In the genomic region with DNA sequence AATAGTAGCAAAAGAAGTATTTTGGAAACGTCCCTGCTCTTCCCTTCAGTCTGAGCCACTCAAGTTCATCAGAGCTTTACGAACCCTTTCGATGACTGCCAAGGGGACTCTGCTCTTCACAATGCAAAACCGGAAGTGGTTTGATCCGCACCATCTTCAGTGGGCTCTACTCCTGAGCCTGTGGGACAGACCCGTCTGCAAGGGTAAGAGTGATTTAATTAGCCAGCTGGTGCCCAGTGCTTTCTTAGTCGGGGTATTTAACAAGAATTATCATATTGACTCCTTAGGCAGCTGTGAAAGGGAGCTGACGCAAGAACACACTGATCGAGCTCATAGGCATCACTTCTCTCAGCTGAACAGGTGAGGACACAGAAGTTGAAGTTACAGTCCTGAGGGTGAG, we compare ENCODE assay signal across 24 mouse cellular contexts.
"Had no signal": no experiment of that assay in that cellular context is flagged by ENCODE, and none has a peak within 500 bp of the region (broad histone marks: within the 10 kb centered on the region; RNA-seq: fewer than 3 reads in every experiment).

No protein-coding gene starts in this region.

- ATAC-seq: intestine, embryonic 16.5 days; liver, embryonic 12.5 days had no signal

- H3K27me3 ChIP-seq: liver, embryonic 12.5 days; liver, embryonic 15.5 days; lung, embryonic 15.5 days; neural tube, embryonic 12.5 days; neural tube, embryonic 15.5 days had no signal

- H3K4me1 ChIP-seq: limb, embryonic 10.5 days; liver, embryonic 12.5 days; liver, embryonic 15.5 days; lung, embryonic 15.5 days; megakaryocyte, embryonic 14.5 days; neural tube, embryonic 12.5 days; neural tube, embryonic 15.5 days had no signal

- H3K4me3 ChIP-seq: limb, embryonic 10.5 days; limb, embryonic 13.5 days; liver, embryonic 12.5 days; liver, embryonic 15.5 days; lung, embryonic 15.5 days; megakaryocyte, embryonic 14.5 days; neural tube, embryonic 12.5 days; neural tube, embryonic 15.5 days had no signal

- H3K4me2 ChIP-seq: limb, embryonic 13.5 days; liver, embryonic 12.5 days; liver, embryonic 15.5 days; lung, embryonic 15.5 days; neural tube, embryonic 12.5 days; neural tube, embryonic 15.5 days had no signal

- H3K27ac ChIP-seq: limb, embryonic 10.5 days; limb, embryonic 13.5 days; liver, embryonic 12.5 days; liver, embryonic 15.5 days; lung, embryonic 15.5 days; neural tube, embryonic 12.5 days; neural tube, embryonic 15.5 days; stomach, postnatal 0 days had no signal

- H3K36me3 ChIP-seq: limb, embryonic 10.5 days; limb, embryonic 13.5 days; liver, embryonic 12.5 days; liver, embryonic 15.5 days; lung, embryonic 15.5 days; neural tube, embryonic 12.5 days; neural tube, embryonic 15.5 days had no signal

- H3K9ac ChIP-seq: limb, embryonic 13.5 days; liver, embryonic 12.5 days; liver, embryonic 15.5 days; lung, embryonic 15.5 days; neural tube, embryonic 12.5 days; neural tube, embryonic 15.5 days had no signal

- DNase-seq: kidney, adult 18-20 months; kidney, adult 9 months; kidney, postnatal 14 days; kidney, postnatal 4 days; layer of hippocampus, adult 9-11 months; liver; lung, adult 18-20 months; lung, postnatal 10 days; lung, postnatal 36 days; right cerebral cortex, adult 18-20 months; right cerebral cortex, postnatal 14 days; right cerebral cortex, postnatal 4 days; thymus, adult 18-20 months; thymus, postnatal 36 days had no signal

- H3K9me3 ChIP-seq: limb, embryonic 10.5 days; limb, embryonic 13.5 days; liver, embryonic 12.5 days; liver, embryonic 15.5 days; lung, embryonic 15.5 days; megakaryocyte, embryonic 14.5 days; neural tube, embryonic 12.5 days; neural tube, embryonic 15.5 days had no signal
